Mouse (Mus musculus): ENCODE measurements around the gene Olfr1431.
"Not testable (repeated sequence)": the region's sequence is repeated elsewhere in the genome, so short reads cannot be mapped to it uniquely, and the experiment has no call there.

Gene Olfr1431

DNA sequence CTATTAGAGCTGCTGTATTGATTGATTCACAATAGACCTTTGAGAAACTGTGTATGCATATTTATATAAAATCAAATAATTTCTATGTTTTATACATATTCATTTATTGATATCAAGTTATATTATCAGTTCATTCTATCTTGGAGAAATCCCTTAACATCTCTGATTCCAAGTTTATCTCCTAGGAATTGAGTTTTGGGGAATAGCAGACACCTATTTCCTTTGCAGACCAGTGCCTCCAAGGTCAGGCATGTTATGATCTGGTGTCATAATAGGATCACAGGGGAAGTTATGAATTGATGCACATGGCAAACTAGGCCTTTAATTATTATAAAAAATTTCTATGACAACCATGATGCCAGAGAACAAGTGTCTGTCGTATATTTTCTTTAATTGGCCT lies at the start of gene Olfr1431:
Olfr1431 (plus strand) TSS at position 301 of the 400 bp plus-strand sequence.
- no peak for DNase-seq (ENCODE audit: low spot score in 2 of 2)

DNA sequence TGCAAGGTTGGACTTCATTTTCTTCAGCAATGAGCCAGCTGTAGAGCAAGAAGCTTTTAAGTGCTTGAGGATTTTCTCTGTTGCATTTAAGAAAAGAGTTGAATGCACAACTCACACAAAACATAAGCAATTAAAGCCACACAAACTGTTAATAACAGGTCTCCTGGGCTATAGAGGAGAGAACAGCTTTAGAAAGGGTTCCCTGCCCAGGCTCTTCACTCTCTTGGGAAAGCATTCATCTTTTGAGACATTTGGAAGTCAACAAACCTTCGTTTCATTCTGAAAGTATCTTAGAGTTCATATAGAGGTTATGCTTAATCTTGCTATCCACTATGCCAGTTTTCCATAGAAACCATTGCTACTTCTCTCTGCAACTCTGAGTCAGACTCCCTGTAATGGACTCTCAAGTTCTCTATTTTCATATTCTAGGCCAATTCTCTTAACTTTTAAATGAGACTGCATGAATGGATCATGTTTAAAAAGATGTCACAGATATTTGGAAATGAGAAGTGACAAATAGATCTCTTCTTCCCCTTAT lies 30.3 kb upstream of the Olfr1431 start, which contains the start of gene Olfr1555-ps1:
Olfr1555-ps1 (minus strand) TSS at position 51 of the 538 bp plus-strand sequence.
- not testable (repeated sequence) for DNase-seq (ENCODE audit: low spot score in 2 of 2)

GRCm38 (mm10) chr19:12175431-12175830 lies 25.0 kb upstream of the Olfr1431 start:
- not testable (repeated sequence) for DNase-seq (ENCODE audit: low spot score in 2 of 2)

GRCm38 (mm10) chr19:12199076-12199475 lies 1.4 kb upstream of the Olfr1431 start:
- DNase-seq (ENCODE audit: low spot score in 2 of 2) = not testable (repeated sequence)

DNA sequence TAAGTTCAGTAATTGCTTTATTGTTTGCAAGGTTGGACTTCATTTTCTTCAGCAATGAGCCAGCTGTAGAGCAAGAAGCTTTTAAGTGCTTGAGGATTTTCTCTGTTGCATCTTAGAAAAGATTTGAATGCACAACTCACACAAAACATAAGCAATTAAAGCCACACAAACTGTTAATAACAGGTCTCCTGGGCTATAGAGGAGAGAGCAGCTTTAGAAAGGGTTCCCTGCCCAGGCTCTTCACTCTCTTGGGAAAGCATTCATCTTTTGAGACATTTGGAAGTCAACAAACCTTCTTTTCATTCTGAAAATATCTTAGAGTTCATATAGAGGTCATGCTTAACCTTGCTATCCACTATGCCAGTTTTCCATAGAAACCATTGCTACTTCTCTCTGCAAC lies 32.1 kb downstream of the Olfr1431 start, which contains the start of gene Olfr1432:
Olfr1432 (minus strand) TSS at position 101 of the 400 bp plus-strand sequence.
- DNase-seq (ENCODE audit: low spot score in 2 of 2) = not testable (repeated sequence)

DNA sequence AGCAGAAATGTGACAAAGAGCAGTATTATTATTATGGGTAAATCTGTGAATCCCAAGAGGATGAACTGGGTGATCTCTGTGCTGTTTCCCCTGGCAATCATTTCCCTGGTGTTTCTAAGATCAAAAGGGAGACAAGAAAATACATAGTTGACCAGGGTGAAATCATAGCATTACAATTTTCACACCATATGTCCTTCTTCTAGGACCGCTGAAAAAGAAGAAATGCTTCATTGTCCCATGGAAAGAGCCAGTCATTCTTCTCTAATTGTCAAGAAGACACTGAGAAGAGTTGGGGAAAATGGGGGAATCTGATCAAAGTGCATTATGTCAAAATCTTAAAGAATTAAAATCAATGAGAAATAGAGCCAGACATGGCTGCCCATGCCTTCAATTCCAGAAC lies 41.1 kb downstream of the Olfr1431 start, which contains the start of gene Olfr262:
Olfr262 (minus strand) TSS at position 101 of the 400 bp plus-strand sequence.
- DNase-seq (ENCODE audit: low spot score in 2 of 2) = no peak

- DNase-seq (ENCODE audit: low spot score in 2 of 2) = no peak
Measured at GRCm38 (mm10) chr19:12260732-12261131, 60.3 kb downstream of the Olfr1431 start, which contains the start of gene Olfr235. Olfr235 (plus strand) TSS chr19:12261032.

Data from frontal cortex, postnatal 14 days (tissue).